Mouse (Mus musculus) adrenal gland, postnatal 14 days (tissue): ENCODE measurements at regions not wholly inside any gene's neighbourhood (a gene's known extent, or its start where the extent isn't known, plus 50 kb on each side); places are given as distances from the start of the nearest gene placed in this dataset.
"Not testable (repeated sequence)": the region's sequence is repeated elsewhere in the genome, so short reads cannot be mapped to it uniquely, and the experiment has no call there.

Source experiments
- DNase-seq: peaks from one replicate; pipeline ENCODE4 v3.0.0; 2021; ENCODE audit warnings: mixed read lengths

GRCm38 (mm10) chr16:69937514-69938194, 74.1 kb upstream of the Speer2 start:
- DNase-seq, result no peak

GRCm38 (mm10) chr16:69943635-69944034, 80.1 kb upstream of the Speer2 start:
- no peak for DNase-seq

- no peak for DNase-seq
These were observed 85.2 kb upstream of the Speer2 start for GRCm38 (mm10) chr16:69948783-69949182.

- DNase-seq, result no peak
These were observed 85.8 kb upstream of the Speer2 start for GRCm38 (mm10) chr16:69949339-69949738.

DNA sequence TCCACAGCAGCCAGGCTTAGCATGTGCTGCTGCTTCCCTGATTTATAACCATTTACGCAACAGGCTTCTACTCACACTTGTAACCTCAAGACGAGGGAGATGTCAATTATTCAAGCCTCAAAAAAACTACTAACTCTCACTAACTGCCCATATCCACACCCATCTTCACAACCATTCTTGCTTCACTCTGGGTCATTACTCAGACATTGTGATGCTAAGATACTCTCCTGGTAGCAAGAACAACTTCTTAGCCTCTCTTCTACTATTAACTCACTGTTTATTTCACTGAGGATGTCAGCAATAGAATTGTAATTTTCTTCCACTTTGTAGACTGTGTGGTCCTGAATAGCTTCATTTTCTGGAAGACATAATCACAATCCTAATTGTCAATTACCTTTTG, 88.0 kb upstream of the Speer2 start:
- no peak for DNase-seq

DNA sequence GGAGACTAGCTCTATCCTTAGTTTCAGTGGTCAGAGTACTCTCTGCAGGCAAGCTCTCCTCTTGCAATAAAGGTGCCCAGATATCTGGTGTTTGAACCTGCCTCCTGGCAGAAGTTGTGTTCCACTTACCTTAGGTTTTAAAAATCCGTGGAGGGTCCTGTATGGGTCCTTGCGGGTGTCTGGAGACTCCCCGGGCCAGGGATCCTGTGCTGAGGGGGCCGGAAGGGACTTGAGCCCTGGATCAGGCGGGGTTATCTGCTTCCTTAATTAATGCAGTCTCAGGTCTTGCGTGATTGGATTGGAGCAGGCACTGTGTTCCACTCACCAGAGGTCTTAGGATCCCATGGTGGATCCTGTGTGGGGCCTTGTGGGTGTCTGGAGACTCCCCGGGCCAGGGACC, 103.0 kb upstream of the Speer2 start:
- not testable (repeated sequence) for DNase-seq

- DNase-seq, result no peak
These were observed 116.4 kb upstream of the Speer2 start for GRCm38 (mm10) chr16:69979813-69980527.

- DNase-seq, result no peak
These were observed 120.8 kb upstream of the Speer2 start for GRCm38 (mm10) chr16:69984320-69984719.

DNA sequence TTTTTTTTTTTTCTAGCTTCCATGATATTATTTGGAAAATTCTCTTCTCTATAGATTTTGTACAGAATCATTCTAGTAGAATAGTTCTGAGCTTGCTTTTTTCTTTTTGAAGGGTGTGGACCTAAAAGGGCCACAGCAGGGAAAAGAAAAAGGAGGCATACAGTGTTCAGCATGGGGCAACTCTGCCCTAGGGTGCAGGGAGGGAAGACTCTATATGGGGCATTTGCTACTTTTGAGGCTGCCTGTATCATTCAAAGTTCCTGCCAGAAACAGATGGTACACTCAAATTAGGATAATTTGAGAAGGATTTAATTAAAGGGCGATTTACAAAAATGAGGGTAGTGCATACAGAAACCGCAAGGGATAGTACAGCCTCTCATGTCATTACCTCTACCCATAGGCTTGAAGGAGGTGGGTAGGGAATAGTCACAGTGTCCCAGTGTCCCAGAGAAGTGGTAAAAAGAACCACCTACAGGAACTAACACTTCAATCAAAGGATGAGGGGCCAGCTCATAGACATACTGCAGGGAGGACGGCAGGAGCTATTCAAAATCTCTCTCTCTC, 128.4 kb upstream of the Speer2 start:
- DNase-seq, result no peak

GRCm38 (mm10) chr16:69992715-69993114, 129.2 kb upstream of the Speer2 start:
- no peak for DNase-seq

DNA sequence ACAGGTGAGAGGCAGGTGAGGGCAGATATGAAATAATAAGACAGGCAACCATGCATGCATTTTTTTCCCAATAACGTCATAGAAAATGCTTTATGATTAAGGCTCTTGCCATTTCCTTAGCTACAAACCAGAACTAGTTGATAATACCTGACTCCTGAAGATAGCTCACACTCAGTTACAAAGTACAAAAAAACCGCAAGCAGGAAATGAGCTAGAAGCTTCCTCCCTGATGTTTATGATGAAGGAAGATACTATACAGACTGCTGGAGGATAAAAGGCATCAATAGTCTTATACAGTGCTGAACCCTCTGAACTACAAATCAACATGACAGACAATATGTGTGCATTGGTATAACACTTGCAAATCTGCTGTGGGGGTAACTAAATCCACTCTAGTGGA, 143.3 kb upstream of the Speer2 start:
- DNase-seq, result no peak

- no peak for DNase-seq
These were observed 153.4 kb upstream of the Speer2 start for GRCm38 (mm10) chr16:70016980-70017379.

DNA sequence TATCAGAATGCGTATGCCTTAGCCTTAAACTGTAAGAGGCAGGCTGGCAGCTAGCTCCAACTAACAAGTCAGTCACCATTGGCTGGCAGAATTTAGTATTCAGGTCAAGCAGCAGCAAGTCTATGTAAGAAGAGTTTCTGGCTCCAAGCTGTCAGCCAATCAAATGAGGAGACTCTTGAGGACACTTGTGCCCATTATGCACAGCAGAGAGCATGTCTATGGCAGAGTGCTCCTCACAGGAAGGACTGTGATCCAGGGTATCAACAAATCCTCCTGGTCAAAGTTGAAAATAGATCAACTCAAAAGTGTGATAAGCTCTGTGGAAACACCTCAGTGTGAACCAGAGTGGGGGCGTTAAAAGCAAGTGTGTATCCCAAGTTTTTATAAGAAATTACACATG, 156.0 kb upstream of the Speer2 start:
- DNase-seq, result no peak

DNA sequence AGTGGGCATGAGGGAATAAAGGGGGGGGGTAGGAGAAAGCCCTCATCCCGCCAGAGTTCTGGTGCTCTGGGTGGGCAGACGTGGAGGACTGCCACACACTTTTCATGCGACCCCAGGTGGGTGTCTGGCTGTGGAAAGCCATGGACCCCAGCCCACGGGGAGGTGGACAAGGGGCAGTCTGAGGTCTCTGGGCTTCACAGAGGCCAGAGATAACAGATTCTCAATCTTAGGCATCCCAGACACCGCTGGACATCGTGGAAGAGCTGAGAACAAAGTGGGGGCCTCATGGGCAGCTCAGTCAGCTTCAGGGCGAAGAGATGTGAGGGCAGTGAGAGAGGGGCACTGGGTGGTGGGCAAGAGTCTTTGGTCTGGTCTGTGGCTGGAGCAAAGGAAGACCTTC, 157.9 kb upstream of the Speer2 start:
- no peak for DNase-seq

GRCm38 (mm10) chr16:70028649-70029048, 165.1 kb upstream of the Speer2 start:
- peak; percentile 18 for DNase-seq

- no peak for DNase-seq
These were observed 182.0 kb upstream of the Speer2 start for GRCm38 (mm10) chr16:70045547-70045946.

DNA sequence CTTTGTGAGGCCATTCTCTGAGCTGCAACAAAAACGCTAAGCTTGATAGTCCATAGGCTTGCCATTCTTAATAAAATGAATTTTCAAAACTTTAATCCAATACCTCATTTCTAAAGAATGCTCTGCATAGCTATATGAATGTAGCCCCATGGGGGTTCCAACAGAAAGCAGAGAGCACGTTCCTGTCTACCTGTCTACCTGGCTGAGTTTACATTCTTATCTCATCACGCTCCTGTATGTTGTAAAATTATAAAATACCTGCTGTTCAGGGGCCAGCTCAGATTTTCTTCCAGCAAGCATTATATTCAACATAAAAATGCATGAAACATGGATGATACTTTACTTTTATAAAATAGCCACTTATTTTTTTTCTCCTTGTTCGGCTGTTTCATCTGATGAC, 182.5 kb upstream of the Speer2 start:
- no peak for DNase-seq

DNA sequence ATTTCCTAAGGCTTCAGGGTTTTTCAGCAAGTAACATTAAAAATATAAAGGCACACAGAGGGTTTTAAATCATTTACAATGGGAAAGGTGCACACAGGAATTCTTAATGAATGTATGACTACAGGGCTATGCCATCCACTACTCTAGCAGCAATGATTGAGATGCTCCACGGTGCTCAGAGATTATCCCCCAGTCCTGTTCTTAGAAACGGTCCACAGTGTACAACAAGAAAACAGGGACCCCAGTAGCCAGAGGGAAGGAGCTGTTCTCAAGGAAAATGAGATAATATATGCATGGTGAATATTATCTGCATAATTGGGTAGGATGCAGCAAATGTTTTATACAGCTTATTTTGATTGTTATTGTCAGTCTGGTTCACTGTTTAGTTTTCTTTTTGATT, 186.3 kb upstream of the Speer2 start:
- no peak for DNase-seq

GRCm38 (mm10) chr16:70071471-70071870, 207.9 kb upstream of the Speer2 start:
- DNase-seq, result no peak

DNA sequence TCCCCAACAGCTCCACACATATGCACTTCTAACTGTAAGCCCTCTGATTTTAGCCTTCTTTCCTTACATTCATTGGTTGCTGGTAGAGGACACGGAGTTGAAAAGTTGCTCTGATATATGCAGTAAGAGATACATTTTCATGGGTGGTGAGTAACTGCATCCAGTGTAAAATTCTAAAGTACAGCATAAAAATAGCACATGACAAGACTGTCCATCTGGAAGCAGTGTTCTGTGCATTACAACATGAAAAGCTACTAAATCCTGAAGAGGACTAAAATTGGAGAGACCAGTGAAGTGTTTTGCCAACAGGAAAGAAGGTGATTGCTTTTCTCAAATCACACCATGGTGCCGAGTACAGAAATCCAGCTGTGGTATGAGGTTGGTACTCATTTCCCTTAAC, 210.2 kb upstream of the Speer2 start:
- no peak for DNase-seq

- no peak for DNase-seq
These were observed 216.0 kb upstream of the Speer2 start for GRCm38 (mm10) chr16:70079497-70079896.

DNA sequence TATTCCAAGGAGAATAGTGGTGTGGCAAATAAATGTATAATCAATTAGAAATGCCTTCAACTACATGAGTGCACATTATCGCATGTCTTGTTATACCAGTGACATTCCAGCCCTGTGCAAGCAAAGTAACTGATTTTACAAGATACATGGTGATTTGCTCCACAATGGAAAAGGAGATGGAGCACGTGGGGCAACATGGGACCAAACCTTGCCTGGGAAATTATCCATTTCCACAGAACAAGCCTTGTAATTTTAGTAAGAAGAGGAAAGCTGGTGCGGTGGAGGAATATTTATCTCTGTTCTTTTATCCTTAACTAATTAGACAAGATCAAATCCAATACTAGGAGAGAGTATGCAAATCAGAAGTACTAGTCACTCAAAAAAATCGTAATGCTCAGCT, 222.5 kb upstream of the Gbe1 start:
- DNase-seq, result no peak

GRCm38 (mm10) chr16:70091963-70092362, 221.8 kb upstream of the Gbe1 start:
- no peak for DNase-seq

GRCm38 (mm10) chr16:70093224-70093623, 220.5 kb upstream of the Gbe1 start:
- no peak for DNase-seq
